Mouse (Mus musculus): ENCODE data around the gene Pafah2. TPM values are rescaled to one million over a fixed set of nuclear protein-coding genes. Genes with fewer than 3 reads are reported as not detected.

The Pafah2 gene
- polyA plus RNA-seq, 1 experiment from 2014 or later = 11.1 TPM

DNA sequence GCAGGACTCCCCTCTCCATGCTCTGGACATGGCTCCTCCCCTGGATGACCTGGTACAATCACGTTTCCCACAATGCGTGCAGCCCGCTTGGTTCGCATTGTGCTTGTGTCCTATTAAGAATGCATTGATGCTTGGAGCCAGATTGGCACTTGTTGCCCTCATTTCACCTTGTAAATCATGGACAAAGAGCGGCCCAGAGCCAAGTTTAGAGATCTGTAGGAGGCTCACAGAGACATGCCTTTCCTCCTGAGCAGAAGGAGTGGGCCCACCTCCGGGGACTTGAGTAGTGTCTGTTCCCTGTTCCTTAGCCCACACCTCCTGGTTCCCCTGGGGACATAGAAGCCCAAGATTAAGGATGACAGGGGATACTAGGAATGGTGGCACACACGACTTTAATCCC is 27.8 kb downstream of the Pafah2 start:
- no peaks in the 10 kb centered on the region for H3K27me3 ChIP-seq (ENCODE audit: control insufficient read depth, insufficient read depth, low read length)
- no peak for ATAC-seq (ENCODE audit: insufficient number of reproducible peaks, insufficient read depth, low FRiP score, low read depth)
- 85% methylated on average over 7 of the region's 7 CpGs for WGBS
- peaks cover 51% of the 10 kb centered on the region for H3K36me3 ChIP-seq (ENCODE audit: control insufficient read depth, insufficient read depth, low read length)
- no peak overlapping the region for H3K4me3 ChIP-seq (ENCODE audit: control insufficient read depth in 1 of 2, insufficient read depth in 1 of 2, low read depth in 1 of 2, low read length in 2 of 2)
- no peak overlapping the region for H3K4me2 ChIP-seq (ENCODE audit: low read length)
- H3K27ac ChIP-seq (replicated peaks in 1 of 2; ENCODE audit: control insufficient read depth in 1 of 2, insufficient read depth in 1 of 2, low read depth in 2 of 2, low read length in 2 of 2) = no peak overlapping the region
- H3K9ac ChIP-seq (ENCODE audit: low read length) = no peak overlapping the region
- H3K4me1 ChIP-seq (ENCODE audit: control insufficient read depth in 2 of 2, insufficient read depth in 2 of 2, low read length in 2 of 2) = no peaks in the 10 kb centered on the region
- H3K9me3 ChIP-seq (ENCODE audit: control insufficient read depth, low read length) = no peaks in the 10 kb centered on the region

DNA sequence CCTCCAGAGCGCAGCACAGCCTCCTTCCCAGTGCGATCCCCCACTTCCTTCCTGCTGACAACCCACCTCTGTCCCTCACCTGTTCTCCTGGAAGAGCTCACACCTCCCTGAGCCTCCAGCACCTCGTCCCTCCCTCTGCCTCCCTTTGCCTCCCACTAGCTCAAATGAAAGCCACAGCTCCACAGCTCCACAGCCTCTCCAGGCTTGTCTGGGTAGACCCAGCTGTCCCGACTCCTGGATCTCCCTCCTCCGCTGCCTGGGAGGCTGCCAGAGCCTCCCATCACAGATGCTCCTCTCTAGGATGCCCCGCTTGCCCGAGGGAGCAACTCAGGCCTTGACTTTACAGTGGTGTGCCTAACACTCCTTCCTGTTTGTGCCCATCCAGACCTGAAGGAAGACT is 29.0 kb downstream of the Pafah2 start:
- no peak overlapping the region for H3K9ac ChIP-seq (ENCODE audit: low read length)
- no peak overlapping the region for H3K4me3 ChIP-seq (ENCODE audit: control insufficient read depth in 1 of 2, insufficient read depth in 1 of 2, low read depth in 1 of 2, low read length in 2 of 2)
- H3K4me2 ChIP-seq (ENCODE audit: low read length) = no peak overlapping the region
- H3K27ac ChIP-seq (replicated peaks in 1 of 2; ENCODE audit: control insufficient read depth in 1 of 2, insufficient read depth in 1 of 2, low read depth in 2 of 2, low read length in 2 of 2) = no peak overlapping the region
- no peaks in the 10 kb centered on the region for H3K4me1 ChIP-seq (ENCODE audit: control insufficient read depth in 2 of 2, insufficient read depth in 2 of 2, low read length in 2 of 2)
- H3K9me3 ChIP-seq (ENCODE audit: control insufficient read depth, low read length) = no peaks in the 10 kb centered on the region
- no peaks in the 10 kb centered on the region for H3K27me3 ChIP-seq (ENCODE audit: control insufficient read depth, insufficient read depth, low read length)
- 66% methylated on average over 7 of the region's 7 CpGs for WGBS
- ATAC-seq (ENCODE audit: insufficient number of reproducible peaks, insufficient read depth, low FRiP score, low read depth) = no peak
- peaks cover 43% of the 10 kb centered on the region for H3K36me3 ChIP-seq (ENCODE audit: control insufficient read depth, insufficient read depth, low read length)

GRCm38 (mm10) chr4:134430381-134431004 is 34.4 kb downstream of the Pafah2 start:
- Histone ChIP-seq H3K4me3 (ENCODE audit: control insufficient read depth in 1 of 2, insufficient read depth in 1 of 2, low read depth in 1 of 2, low read length in 2 of 2) (no peak overlapping the region), H3K9ac (ENCODE audit: low read length) (peak overlapping the region; percentile 16; the same call in 1 of the 2 replicates), H3K4me2 (ENCODE audit: low read length) (peak overlapping the region; percentile 26), H3K4me1 (ENCODE audit: control insufficient read depth in 2 of 2, insufficient read depth in 2 of 2, low read length in 2 of 2) (peaks cover 4% of the 10 kb centered on the region in 2 experiments; a peak in 2 of 4 replicates), H3K9me3 (ENCODE audit: control insufficient read depth, low read length) (no peaks in the 10 kb centered on the region), H3K27ac (replicated peaks in 1 of 2; ENCODE audit: control insufficient read depth in 1 of 2, insufficient read depth in 1 of 2, low read depth in 2 of 2, low read length in 2 of 2) (no peak overlapping the region), H3K27me3 (ENCODE audit: control insufficient read depth, insufficient read depth, low read length) (no peaks in the 10 kb centered on the region), H3K36me3 (ENCODE audit: control insufficient read depth, insufficient read depth, low read length) (peaks cover 9% of the 10 kb centered on the region; the same call in 1 of the 2 replicates)
- WGBS = 39% methylated on average over 23 of the region's 23 CpGs
- ATAC-seq (ENCODE audit: insufficient number of reproducible peaks, insufficient read depth, low FRiP score, low read depth) = no peak

DNA sequence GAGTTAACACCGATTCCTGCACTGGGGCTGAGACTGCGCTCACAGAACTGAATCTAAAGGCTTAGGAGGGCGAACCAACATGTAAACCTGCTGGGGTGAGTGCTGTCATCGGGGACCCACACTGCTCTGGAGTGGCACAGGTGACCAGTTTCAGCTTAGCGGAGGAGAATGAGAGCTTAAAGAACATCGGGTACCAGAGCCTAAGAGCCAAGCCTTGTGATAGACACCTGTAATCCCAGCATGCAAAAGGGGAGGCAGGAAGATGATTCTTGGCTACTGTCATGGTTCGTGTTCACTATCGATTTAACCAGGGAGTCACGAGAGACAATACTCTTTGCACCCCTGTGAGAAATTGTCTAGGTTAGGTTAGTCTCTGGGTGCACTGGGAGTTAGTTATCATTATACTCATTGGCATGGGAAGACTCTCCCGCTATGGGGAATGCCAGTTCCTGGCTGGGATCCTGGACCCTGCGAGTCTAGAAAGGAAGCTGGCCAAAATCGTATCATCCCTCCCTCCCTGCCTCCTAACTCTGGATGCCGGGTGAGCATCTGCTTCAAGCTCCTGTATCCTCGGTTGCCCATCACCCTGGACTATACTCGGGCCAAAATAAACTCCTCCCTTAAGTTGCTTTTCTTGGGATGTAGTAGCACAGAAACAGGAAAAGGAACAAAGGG is 36.7 kb downstream of the Pafah2 start:
- H3K27ac ChIP-seq (replicated peaks in 1 of 2; ENCODE audit: control insufficient read depth in 1 of 2, insufficient read depth in 1 of 2, low read depth in 2 of 2, low read length in 2 of 2) = no peak overlapping the region
- H3K9ac ChIP-seq (ENCODE audit: low read length) = no peak overlapping the region
- 85% methylated on average over 15 of the region's 15 CpGs for WGBS

GRCm38 (mm10) chr4:134436185-134436584 is 40.1 kb downstream of the Pafah2 start:
- H3K4me2 ChIP-seq (ENCODE audit: low read length) = no peak overlapping the region
- no peak for ATAC-seq (ENCODE audit: insufficient number of reproducible peaks, insufficient read depth, low FRiP score, low read depth)
- 51% methylated on average over 7 of the region's 7 CpGs for WGBS
- H3K9ac ChIP-seq (ENCODE audit: low read length) = no peak overlapping the region
- H3K36me3 ChIP-seq (ENCODE audit: control insufficient read depth, insufficient read depth, low read length) = no peaks in the 10 kb centered on the region
- no peaks in the 10 kb centered on the region for H3K27me3 ChIP-seq (ENCODE audit: control insufficient read depth, insufficient read depth, low read length)
- no peaks in the 10 kb centered on the region for H3K9me3 ChIP-seq (ENCODE audit: control insufficient read depth, low read length)
- no peaks in the 10 kb centered on the region for H3K4me1 ChIP-seq (ENCODE audit: control insufficient read depth in 2 of 2, insufficient read depth in 2 of 2, low read length in 2 of 2)
- no peak overlapping the region for H3K27ac ChIP-seq (replicated peaks in 1 of 2; ENCODE audit: control insufficient read depth in 1 of 2, insufficient read depth in 1 of 2, low read depth in 2 of 2, low read length in 2 of 2)
- no peak overlapping the region for H3K4me3 ChIP-seq (ENCODE audit: control insufficient read depth in 1 of 2, insufficient read depth in 1 of 2, low read depth in 1 of 2, low read length in 2 of 2)

More for the DNA sequence above, 36.7 kb downstream of the Pafah2 start:
- H3K4me3 ChIP-seq (ENCODE audit: control insufficient read depth in 1 of 2, insufficient read depth in 1 of 2, low read depth in 1 of 2, low read length in 2 of 2) = no peak overlapping the region
- ATAC-seq (ENCODE audit: insufficient number of reproducible peaks, insufficient read depth, low FRiP score, low read depth) = no peak
- H3K4me1 ChIP-seq (ENCODE audit: control insufficient read depth in 2 of 2, insufficient read depth in 2 of 2, low read length in 2 of 2) = peaks cover 4% of the 10 kb centered on the region in 2 experiments; a peak in 2 of 4 replicates
- no peaks in the 10 kb centered on the region for H3K27me3 ChIP-seq (ENCODE audit: control insufficient read depth, insufficient read depth, low read length)
- H3K36me3 ChIP-seq (ENCODE audit: control insufficient read depth, insufficient read depth, low read length) = no peaks in the 10 kb centered on the region
- H3K4me2 ChIP-seq (ENCODE audit: low read length) = no peak overlapping the region
- no peaks in the 10 kb centered on the region for H3K9me3 ChIP-seq (ENCODE audit: control insufficient read depth, low read length)

- Histone ChIP-seq H3K4me2 (ENCODE audit: low read length) (no peak overlapping the region), H3K27ac (replicated peaks in 1 of 2; ENCODE audit: control insufficient read depth in 1 of 2, insufficient read depth in 1 of 2, low read depth in 2 of 2, low read length in 2 of 2) (no peak overlapping the region), H3K36me3 (ENCODE audit: control insufficient read depth, insufficient read depth, low read length) (no peaks in the 10 kb centered on the region), H3K4me3 (ENCODE audit: control insufficient read depth in 1 of 2, insufficient read depth in 1 of 2, low read depth in 1 of 2, low read length in 2 of 2) (no peak overlapping the region), H3K9ac (ENCODE audit: low read length) (no peak overlapping the region), H3K4me1 (ENCODE audit: control insufficient read depth in 2 of 2, insufficient read depth in 2 of 2, low read length in 2 of 2) (no peaks in the 10 kb centered on the region), H3K27me3 (ENCODE audit: control insufficient read depth, insufficient read depth, low read length) (no peaks in the 10 kb centered on the region), H3K9me3 (ENCODE audit: control insufficient read depth, low read length) (no peaks in the 10 kb centered on the region)
- no peak for ATAC-seq (ENCODE audit: insufficient number of reproducible peaks, insufficient read depth, low FRiP score, low read depth)
- 63% methylated on average over 10 of the region's 10 CpGs for WGBS
Measured at GRCm38 (mm10) chr4:134436659-134437058, 40.5 kb downstream of the Pafah2 start.

DNA sequence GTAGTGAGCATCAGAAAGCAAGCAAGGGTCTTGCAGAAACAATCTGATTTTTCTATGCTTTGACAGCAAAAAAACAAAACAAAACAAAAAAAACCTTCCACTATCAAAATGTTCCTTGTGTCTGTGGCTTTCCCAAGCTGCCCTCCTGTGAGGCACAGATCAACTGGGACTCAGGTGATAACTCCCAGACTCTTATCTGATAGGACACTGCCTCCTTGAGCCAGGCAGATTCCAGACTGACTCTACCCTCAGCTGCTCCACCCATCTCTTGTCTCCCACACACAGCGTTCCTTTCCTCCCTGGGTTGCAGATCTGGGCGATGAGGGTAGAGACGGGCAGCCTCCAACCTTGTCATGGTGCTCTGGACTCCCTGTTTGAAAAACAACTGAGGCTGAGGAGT is 43.0 kb downstream of the Pafah2 start:
- no peak for ATAC-seq (ENCODE audit: insufficient number of reproducible peaks, insufficient read depth, low FRiP score, low read depth)
- no peaks in the 10 kb centered on the region for H3K9me3 ChIP-seq (ENCODE audit: control insufficient read depth, low read length)
- no peak overlapping the region for H3K4me3 ChIP-seq (ENCODE audit: control insufficient read depth in 1 of 2, insufficient read depth in 1 of 2, low read depth in 1 of 2, low read length in 2 of 2)
- H3K36me3 ChIP-seq (ENCODE audit: control insufficient read depth, insufficient read depth, low read length) = no peaks in the 10 kb centered on the region
- H3K4me1 ChIP-seq (ENCODE audit: control insufficient read depth in 2 of 2, insufficient read depth in 2 of 2, low read length in 2 of 2) = peaks cover 0 to 2% of the 10 kb centered on the region in 2 experiments; a peak in 1 of 4 replicates
- no peaks in the 10 kb centered on the region for H3K27me3 ChIP-seq (ENCODE audit: control insufficient read depth, insufficient read depth, low read length)
- H3K9ac ChIP-seq (ENCODE audit: low read length) = no peak overlapping the region
- H3K4me2 ChIP-seq (ENCODE audit: low read length) = no peak overlapping the region
- 39% methylated on average over 3 of the region's 3 CpGs for WGBS
- H3K27ac ChIP-seq (replicated peaks in 1 of 2; ENCODE audit: control insufficient read depth in 1 of 2, insufficient read depth in 1 of 2, low read depth in 2 of 2, low read length in 2 of 2) = no peak overlapping the region
